Mouse (Mus musculus) kidney, embryonic 15.5 days (tissue): ENCODE results near the gene Arpc1a. TPM values are rescaled to one million over a fixed set of nuclear protein-coding genes. Genes with fewer than 3 reads are reported as not detected.
A peak's percentile ranks its signal among the peaks of the same experiment; 100 is the strongest.
"Not testable (repeated sequence)": the region's sequence is repeated elsewhere in the genome, so short reads cannot be mapped to it uniquely, and the experiment has no call there.

Experiments
- ATAC-seq: fragments of 200-750 bp; cut with Nextera tagmentation; replicated peaks from 2 replicates; pipeline ENCODE4 v1.8.0; 2017; ENCODE audit warnings: moderate TSS enrichment; ENCODE audit not compliant: low FRiP score
- H3K27ac ChIP-seq: fragments of 300-500 bp; sonication (generic); 2 replicates; pipeline ENCODE4 v1.5.1; 2015; ENCODE audit warnings: mild to moderate bottlenecking, inconsistent platforms
- H3K27me3 ChIP-seq: fragments of 300-500 bp; sonication (generic); 2 replicates; pipeline ENCODE4 v1.6.1; 2015; ENCODE audit warnings: inconsistent platforms
- H3K36me3 ChIP-seq: fragments of 300-500 bp; sonication (generic); 2 replicates; pipeline ENCODE4 v1.6.1; 2015; ENCODE audit warnings: inconsistent platforms
- H3K4me1 ChIP-seq: fragments of 300-500 bp; sonication (generic); 2 replicates; pipeline ENCODE4 v1.6.1; 2015; ENCODE audit warnings: inconsistent platforms
- H3K4me2 ChIP-seq: fragments of 300-500 bp; sonication (generic); 2 replicates; pipeline ENCODE4 v1.6.1; 2015; ENCODE audit warnings: moderate library complexity, mild to moderate bottlenecking, inconsistent platforms
- H3K4me3 ChIP-seq: fragments of 300-500 bp; sonication (generic); replicated peaks from 2 replicates; pipeline ENCODE4 v1.5.1; 2015; ENCODE audit warnings: mild to moderate bottlenecking, inconsistent platforms
- H3K9ac ChIP-seq: fragments of 300-500 bp; sonication (generic); 2 replicates; pipeline ENCODE4 v1.6.1; 2015; ENCODE audit warnings: mild to moderate bottlenecking, inconsistent platforms
- H3K9me3 ChIP-seq: fragments of 300-500 bp; sonication (generic); replicated peaks from 2 replicates; pipeline ENCODE4 v1.6.1; 2016; ENCODE audit warnings: inconsistent platforms
- WGBS: fragments of 180-500 bp; shearing (Covaris S2); methylation state at CpG from one replicate; pipeline ENCODE4 v1.1.7; 2015; ENCODE audit warnings: mixed read lengths; 5-methylcytosine and 5-hydroxymethylcytosine counted together
- polyA plus RNA-seq: library from polyadenylated mRNA; unstranded; fragments of >200 nt; fragmentation: Nextera tagmentation; extraction: Ambion mirVana; gene quantifications from 2 replicates; pipeline ENCODE4 v1.2.1, GENCODE M21; 2015

Arpc1a gene
- polyA plus RNA-seq, 1 experiment from 2014 or later: 140 TPM

- H3K9ac ChIP-seq: no peak overlapping the region
- peaks cover 16% of the 10 kb centered on the region for H3K4me1 ChIP-seq
- H3K27ac ChIP-seq: no peak overlapping the region
- no peak for ATAC-seq
- WGBS: 92% methylated on average over 19 of the region's 19 CpGs
- H3K27me3 ChIP-seq: no peaks in the 10 kb centered on the region
- no peak overlapping the region for H3K4me2 ChIP-seq
- peaks cover 69% of the 10 kb centered on the region for H3K36me3 ChIP-seq
- no peak overlapping the region for H3K4me3 ChIP-seq
- H3K9me3 ChIP-seq: no peaks in the 10 kb centered on the region
Measured at GRCm38 (mm10) chr5:145123396-145123795, 39.8 kb downstream of the Arpc1a start.

DNA sequence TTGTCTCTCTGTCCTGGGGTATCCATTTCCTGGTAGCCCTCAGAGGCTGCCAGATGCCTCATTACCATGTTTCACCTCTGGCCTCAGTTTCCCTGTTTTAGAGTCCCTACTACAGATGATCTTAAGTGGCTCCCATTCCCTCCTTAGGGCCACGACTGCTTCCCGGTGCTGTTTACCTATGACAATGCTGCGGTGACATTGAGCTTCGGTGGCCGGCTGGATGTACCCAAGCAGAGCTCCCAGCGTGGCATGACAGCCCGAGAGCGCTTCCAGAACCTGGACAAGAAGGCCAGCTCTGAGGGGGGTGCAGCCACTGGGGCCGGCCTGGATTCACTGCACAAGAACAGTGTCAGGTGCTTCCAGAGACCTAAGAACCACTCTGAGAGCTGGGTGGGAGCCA lies 43.0 kb downstream of the Arpc1a start:
- WGBS: 95% methylated on average over 9 of the region's 9 CpGs

DNA sequence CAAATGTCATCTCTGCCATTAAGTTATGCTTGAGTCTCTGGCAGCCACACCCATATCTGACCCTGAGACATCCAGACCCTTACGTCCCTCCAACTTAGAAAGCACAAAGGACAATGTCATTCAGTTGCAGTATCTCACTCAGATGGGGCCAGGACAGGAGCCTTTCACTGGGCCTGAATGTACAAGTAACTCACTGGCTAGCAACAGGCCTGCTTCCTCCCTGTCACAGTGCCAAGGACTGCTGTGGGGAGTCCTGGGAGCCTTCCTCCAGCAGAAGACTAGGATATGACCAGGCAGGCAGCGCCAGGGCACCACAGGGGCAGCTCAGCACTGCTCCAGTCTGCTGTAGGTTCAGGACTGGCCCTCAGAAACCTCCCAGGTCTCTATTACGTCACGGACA lies 45.5 kb downstream of the Arpc1a start:
- H3K27ac ChIP-seq: 0 out of 2 replicates have a peak overlapping the region, but pooled peaks have one; percentile 27
- H3K4me1 ChIP-seq: no peaks in the 10 kb centered on the region
- H3K4me2 ChIP-seq: no peak overlapping the region
- H3K27me3 ChIP-seq: no peaks in the 10 kb centered on the region
- H3K36me3 ChIP-seq: peaks cover 99% of the 10 kb centered on the region
- H3K4me3 ChIP-seq: no peak overlapping the region
- WGBS: 90% methylated on average over 4 of the region's 4 CpGs
- no peaks in the 10 kb centered on the region for H3K9me3 ChIP-seq
- no peak overlapping the region for H3K9ac ChIP-seq
- ATAC-seq: no peak

More for the DNA sequence above, 43.0 kb downstream of the Arpc1a start:
- no peak overlapping the region for H3K4me2 ChIP-seq
- H3K36me3 ChIP-seq: peaks cover 97% of the 10 kb centered on the region
- H3K9me3 ChIP-seq: no peaks in the 10 kb centered on the region
- H3K27ac ChIP-seq: no peak overlapping the region
- no peaks in the 10 kb centered on the region for H3K4me1 ChIP-seq
- ATAC-seq: no peak
- H3K4me3 ChIP-seq: no peak overlapping the region
- no peak overlapping the region for H3K9ac ChIP-seq
- no peaks in the 10 kb centered on the region for H3K27me3 ChIP-seq

DNA sequence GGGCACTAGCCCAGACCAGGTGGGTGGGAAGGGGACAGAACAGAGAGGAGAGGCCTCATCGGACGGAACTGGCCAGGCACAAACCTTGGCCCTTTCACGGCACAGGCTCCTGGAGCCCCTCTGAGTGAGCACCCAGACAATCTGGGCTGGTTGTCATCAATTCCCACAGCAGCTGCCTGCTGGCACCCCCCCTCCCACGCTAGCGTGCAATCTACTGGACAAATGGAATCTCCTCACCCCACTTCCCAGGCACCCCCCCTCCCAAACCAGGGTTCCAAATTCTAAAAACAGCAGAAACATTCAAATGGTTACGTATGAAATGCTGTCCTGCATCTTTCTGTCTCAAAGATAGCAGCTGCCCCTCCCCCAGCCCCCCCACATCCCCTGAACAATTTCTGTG lies 46.1 kb downstream of the Arpc1a start:
- not testable (repeated sequence) for H3K27ac ChIP-seq, H3K4me1 ChIP-seq, H3K9me3 ChIP-seq, H3K4me3 ChIP-seq, ATAC-seq, H3K4me2 ChIP-seq, H3K27me3 ChIP-seq, H3K9ac ChIP-seq
- peaks cover 99% of the 10 kb centered on the region for H3K36me3 ChIP-seq
- WGBS: 86% methylated on average over 4 of the region's 6 CpGs

- Histone ChIP-seq H3K27ac (no peak overlapping the region), H3K9ac (no peak overlapping the region), H3K9me3 (no peaks in the 10 kb centered on the region), H3K4me1 (no peaks in the 10 kb centered on the region), H3K27me3 (no peaks in the 10 kb centered on the region), H3K36me3 (peaks cover 99% of the 10 kb centered on the region), H3K4me2 (no peak overlapping the region), H3K4me3 (no peak overlapping the region)
- whole genome bisulfite sequencing: 83% methylated on average over 11 of the region's 11 CpGs
- ATAC-seq: no peak
Measured at GRCm38 (mm10) chr5:145130191-145130590, 46.6 kb downstream of the Arpc1a start.

DNA sequence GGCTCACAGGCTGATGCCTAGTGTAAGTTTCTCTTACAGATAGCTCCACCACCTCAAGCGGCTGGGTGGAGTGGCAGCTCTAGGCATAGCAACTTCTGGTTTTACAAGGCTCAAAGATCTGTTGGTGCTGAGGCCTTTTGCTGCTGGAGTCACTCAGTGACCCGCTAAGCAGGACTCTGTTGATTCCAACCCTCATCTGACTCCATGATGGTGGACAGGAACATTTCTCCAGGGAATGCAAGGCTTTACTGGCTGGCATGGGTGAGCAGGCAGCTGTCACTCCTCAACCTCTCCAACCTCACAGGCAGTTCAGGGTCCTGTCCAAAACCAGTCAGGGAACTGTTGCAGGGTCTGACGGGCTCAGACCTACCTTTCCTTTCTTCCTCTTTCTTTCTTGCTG lies 47.4 kb downstream of the Arpc1a start:
- no peaks in the 10 kb centered on the region for H3K9me3 ChIP-seq
- 94% methylated on average over 3 of the region's 3 CpGs for WGBS
- ATAC-seq: no peak

DNA sequence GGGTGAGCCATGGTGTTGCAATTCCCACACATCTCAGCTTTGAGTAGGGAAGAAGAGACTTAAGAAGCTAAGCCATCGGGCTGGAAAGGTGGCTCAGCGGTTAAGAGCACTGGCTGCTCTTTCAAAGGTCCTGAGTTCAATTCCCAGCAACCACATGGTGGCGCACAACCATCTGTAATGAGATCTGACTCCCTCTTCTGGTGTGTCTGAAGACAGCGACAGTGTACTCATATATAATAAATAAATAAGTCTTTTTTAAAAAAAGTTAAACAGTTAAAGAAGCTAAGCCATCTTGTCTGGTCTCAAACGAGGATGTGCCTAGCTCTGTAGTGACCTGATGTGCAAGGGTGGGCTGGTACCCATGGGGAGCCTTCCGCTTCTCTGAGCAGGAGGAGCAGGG lies 49.6 kb downstream of the Arpc1a start:
- not testable (repeated sequence) for H3K27me3 ChIP-seq, H3K4me1 ChIP-seq, H3K27ac ChIP-seq, H3K9me3 ChIP-seq, H3K9ac ChIP-seq, ATAC-seq, H3K4me3 ChIP-seq, H3K4me2 ChIP-seq
- H3K36me3 ChIP-seq: peaks cover 88% of the 10 kb centered on the region
- 90% methylated on average over 6 of the region's 6 CpGs for WGBS

More for the DNA sequence above, 47.4 kb downstream of the Arpc1a start:
- Histone ChIP-seq H3K27me3 (no peaks in the 10 kb centered on the region), H3K9ac (no peak overlapping the region), H3K36me3 (peaks cover 98% of the 10 kb centered on the region), H3K27ac (no peak overlapping the region), H3K4me2 (no peak overlapping the region), H3K4me1 (no peaks in the 10 kb centered on the region), H3K4me3 (no peak overlapping the region)

GRCm38 (mm10) chr5:145138836-145139235 lies 55.2 kb downstream of the Arpc1a start:
- Histone ChIP-seq H3K9me3 (no peaks in the 10 kb centered on the region), H3K4me3 (peak overlapping the region; percentile 78), H3K4me2 (peak overlapping the region; percentile 83), H3K9ac (peak overlapping the region; percentile 86), H3K27me3 (no peaks in the 10 kb centered on the region), H3K4me1 (peaks cover 31% of the 10 kb centered on the region), H3K27ac (no peak overlapping the region), H3K36me3 (peaks cover 61% of the 10 kb centered on the region)
- ATAC-seq: no peak
- WGBS: 10% methylated on average over 6 of the region's 6 CpGs

DNA sequence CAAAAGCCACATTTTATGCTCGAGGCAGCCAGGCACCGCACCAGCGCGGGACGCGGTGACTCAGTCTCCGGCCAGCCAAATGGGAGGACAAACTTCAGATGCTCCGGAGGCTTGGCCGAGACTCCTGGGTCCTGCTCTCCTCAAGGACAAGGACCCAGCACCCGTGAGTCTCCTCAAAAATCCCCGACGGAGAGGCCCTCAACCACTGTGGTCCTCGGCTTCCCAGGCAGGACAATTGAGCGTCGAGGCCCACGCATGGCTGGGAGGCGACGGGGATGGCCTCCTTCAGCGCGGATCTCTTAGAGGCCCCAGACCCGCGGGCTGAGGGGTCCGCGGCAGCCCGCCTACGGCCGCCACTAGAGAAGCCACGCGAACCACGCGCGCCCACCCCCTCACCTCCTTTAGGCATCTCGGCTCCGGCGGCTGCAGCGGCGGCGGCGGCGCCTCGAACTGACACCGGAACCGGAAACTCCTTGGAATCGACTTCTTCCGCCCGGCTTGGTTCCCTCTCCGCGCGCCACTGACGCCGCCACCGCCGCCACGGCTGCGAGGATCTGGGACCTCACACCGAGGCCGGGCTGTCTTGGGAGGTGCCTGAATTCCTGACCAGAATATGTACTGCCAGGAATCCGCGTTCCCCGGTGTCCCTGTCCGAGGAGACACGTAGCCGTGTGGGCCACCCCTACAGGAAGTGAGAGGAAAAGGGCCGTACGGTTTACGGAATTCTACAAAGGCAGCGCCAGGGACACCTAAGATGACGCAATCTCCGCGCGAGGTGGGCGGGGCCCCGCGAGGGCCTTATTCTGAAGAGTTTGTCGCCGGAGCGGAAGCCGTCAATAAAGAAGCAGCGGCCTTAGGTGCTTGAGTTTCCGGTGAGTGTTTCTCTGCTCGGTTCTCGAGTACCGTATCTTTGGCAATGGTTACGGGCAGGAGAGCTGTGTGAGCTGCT lies 56.2 kb downstream of the Arpc1a start, which contains the start of the genes Pdap1 and Bud31:
Gene Pdap1 (minus strand): TSS at position 668 of the 949 bp plus-strand sequence.
Gene Bud31 (plus strand): TSS at position 792 of the 949 bp plus-strand sequence.
- H3K4me3 ChIP-seq: peak within 1 kb of the TSS; percentile 78
- H3K27me3 ChIP-seq: no peaks in the 10 kb centered on the region
- ATAC-seq: peak; percentile 95
- H3K9ac ChIP-seq: peak within 1 kb of the TSS; percentile 86
- H3K4me2 ChIP-seq: peak within 1 kb of the TSS; percentile 83
- peaks cover 31% of the 10 kb centered on the region for H3K4me1 ChIP-seq
- H3K27ac ChIP-seq: peak within 1 kb of the TSS; percentile 93
- WGBS: under 1% methylated on average over 81 of the region's 84 CpGs
- no peaks in the 10 kb centered on the region for H3K9me3 ChIP-seq
- H3K36me3 ChIP-seq: peaks cover 61% of the 10 kb centered on the region

GRCm38 (mm10) chr5:145140611-145141010 lies 57.0 kb downstream of the Arpc1a start:
- Histone ChIP-seq H3K27ac (peak overlapping the region; percentile 93), H3K9me3 (no peaks in the 10 kb centered on the region), H3K9ac (peak overlapping the region; percentile 86), H3K4me2 (peak overlapping the region; percentile 83), H3K27me3 (no peaks in the 10 kb centered on the region), H3K36me3 (peaks cover 62% of the 10 kb centered on the region), H3K4me3 (peak overlapping the region; percentile 78), H3K4me1 (peaks cover 31% of the 10 kb centered on the region)
- ATAC-seq: no peak
- under 1% methylated on average over 18 of the region's 18 CpGs for WGBS

- Histone ChIP-seq H3K4me2 (no peak overlapping the region), H3K36me3 (peaks cover 100% of the 10 kb centered on the region), H3K4me3 (no peak overlapping the region), H3K27me3 (no peaks in the 10 kb centered on the region), H3K9ac (no peak overlapping the region), H3K27ac (no peak overlapping the region), H3K9me3 (no peaks in the 10 kb centered on the region), H3K4me1 (no peaks in the 10 kb centered on the region)
- 85% methylated on average over 5 of the region's 5 CpGs for WGBS
- no peak for ATAC-seq
Measured at GRCm38 (mm10) chr5:145147748-145148147, 64.1 kb downstream of the Arpc1a start.

DNA sequence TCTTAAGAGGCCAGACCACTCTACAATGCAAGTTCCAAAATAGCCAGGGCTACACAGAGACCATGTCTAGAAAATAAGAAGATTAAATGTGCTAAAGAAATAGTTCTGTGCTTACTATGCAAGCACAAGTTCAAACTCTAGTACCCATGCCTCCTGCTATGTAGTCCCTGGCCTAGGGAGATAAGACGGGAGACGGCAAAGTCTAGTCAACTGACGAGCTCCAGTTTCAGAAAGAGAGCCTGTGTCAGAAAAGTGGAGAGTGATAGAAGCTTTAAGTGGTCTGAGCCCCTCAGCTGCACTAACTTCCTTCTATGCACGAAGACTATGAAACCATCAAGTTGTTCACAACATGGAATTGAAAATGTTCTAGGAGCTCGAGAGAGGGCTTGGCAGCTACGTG lies 65.7 kb downstream of the Arpc1a start:
- WGBS: 92% methylated on average over 6 of the region's 6 CpGs
- Histone ChIP-seq H3K9ac (no peak overlapping the region), H3K4me1 (no peaks in the 10 kb centered on the region), H3K4me3 (no peak overlapping the region), H3K36me3 (peaks cover 99% of the 10 kb centered on the region), H3K27me3 (no peaks in the 10 kb centered on the region), H3K4me2 (no peak overlapping the region), H3K27ac (no peak overlapping the region), H3K9me3 (no peaks in the 10 kb centered on the region)
- ATAC-seq: no peak
